Mouse (Mus musculus) retina, embryonic 14.5 days (tissue): Measurements from ENCODE around the gene Ldlr.
"Not testable (repeated sequence)": the region's sequence is repeated elsewhere in the genome, so short reads cannot be mapped to it uniquely, and the experiment has no call there.

Experiments
- DNase-seq: peaks from one replicate; pipeline ENCODE4 v3.0.0-alpha.2; 2015; ENCODE audit warnings: low spot score

Ldlr gene

DNA sequence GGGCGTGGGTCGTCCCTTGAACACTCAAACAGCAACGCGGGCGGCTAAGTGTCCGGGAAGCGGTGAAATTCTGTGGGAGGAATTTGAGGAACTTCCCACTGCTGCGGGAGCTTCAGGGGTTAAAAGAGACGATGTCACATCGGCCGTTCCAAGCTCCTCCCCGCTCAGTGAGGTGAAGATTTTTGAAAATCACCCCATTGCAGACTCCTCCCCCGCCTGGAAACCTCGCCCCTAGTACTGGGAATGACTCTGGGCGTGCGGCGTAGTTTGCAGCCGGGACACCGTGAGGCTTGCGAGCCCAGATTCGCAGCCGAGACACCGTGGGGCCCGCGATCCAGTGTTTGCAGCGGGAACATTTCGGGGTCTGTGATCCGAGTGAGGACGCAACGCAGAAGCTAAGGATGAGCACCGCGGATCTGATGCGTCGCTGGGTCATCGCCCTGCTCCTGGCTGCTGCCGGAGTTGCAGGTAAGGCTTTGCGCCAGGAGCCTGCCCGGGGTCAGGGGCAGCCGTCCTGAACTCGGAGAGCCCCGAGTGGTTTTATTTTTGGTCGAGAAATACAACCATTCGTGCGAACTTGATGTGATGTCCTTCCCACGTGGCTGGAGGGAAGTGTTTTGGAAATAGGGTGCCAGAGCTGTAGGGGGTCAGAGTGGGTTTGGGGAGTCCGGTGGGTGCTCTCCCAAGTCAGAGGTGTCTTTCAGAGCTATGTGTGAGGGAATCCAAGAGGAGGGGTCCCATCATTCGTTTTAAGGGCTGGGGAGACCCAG is at the start of gene Ldlr:
Gene Ldlr, plus strand, starts transcription at position 107 of the 770 bp plus-strand sequence.
- DNase-seq: peak; percentile 91

DNA sequence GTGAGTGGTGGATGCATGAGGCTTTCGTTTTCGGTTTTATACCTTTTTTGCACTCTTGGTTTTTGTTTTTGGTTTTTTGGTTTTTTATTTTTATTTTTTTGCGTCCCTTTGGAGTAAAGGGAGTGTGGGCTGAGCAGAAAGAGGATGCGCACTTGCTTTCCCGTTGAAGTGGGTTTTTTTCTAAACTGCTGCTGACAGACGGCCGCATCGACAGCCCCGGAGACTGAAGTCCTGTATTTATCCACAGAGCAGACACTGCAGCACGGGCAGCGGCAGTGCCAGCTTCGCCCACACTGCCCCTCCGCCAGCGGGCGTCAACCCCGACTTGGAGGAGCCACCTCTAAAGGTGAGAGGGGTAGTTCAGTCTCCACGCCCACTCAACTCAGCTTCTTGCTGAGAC is 45.6 kb upstream of the Ldlr start:
- no peak for DNase-seq

GRCm38 (mm10) chr9:21680448-21680847 is 42.8 kb upstream of the Ldlr start:
- no peak for DNase-seq

GRCm38 (mm10) chr9:21682827-21683226 is 40.5 kb upstream of the Ldlr start:
- peak; percentile 12 for DNase-seq

GRCm38 (mm10) chr9:21683897-21684296 is 39.4 kb upstream of the Ldlr start:
- no peak for DNase-seq

- no peak for DNase-seq
Observed at GRCm38 (mm10) chr9:21688554-21688953, 34.7 kb upstream of the Ldlr start.

DNA sequence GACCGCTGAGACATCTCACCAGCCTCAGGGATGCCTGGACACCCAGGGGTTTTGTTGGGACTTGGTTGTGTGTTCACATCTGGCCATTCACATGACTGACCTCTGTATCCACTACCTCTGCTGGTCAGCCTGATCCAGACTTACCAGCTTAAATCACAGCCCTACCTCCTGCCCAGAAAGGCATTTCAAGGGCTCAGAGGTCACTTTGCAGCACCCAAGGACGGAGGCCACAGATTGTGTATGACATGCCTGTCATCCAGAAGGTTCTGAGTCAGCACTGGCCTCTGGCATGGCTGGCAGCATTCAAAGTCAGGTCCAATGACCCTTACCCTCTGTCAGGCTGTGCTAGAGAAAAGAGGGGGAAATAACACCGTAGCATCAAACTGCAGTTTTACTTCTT is 33.3 kb upstream of the Ldlr start:
- DNase-seq: no peak

GRCm38 (mm10) chr9:21691862-21692261 is 31.4 kb upstream of the Ldlr start:
- DNase-seq: peak; percentile 75

- no peak for DNase-seq
Observed at GRCm38 (mm10) chr9:21692491-21692890, 30.8 kb upstream of the Ldlr start.

DNA sequence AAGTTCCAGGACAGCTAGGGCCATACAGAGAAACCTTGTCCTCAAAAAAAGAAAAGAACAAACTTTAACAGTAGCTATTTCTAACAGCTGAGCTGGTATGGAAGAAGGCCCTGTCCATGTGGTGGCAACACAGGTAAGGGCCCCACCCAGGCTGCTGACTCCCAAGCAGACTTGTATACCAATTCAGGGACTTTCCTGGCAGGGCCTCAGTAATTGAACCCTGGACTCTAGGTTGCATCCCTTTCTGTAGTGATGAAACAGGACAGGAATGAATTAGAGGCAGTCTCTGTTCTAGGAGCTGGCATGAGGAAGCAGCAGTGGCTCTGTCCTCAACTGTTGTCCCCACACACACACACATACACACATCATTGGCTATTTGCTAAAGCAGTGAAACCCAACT is 29.2 kb upstream of the Ldlr start:
- DNase-seq: no peak

- DNase-seq: no peak
Observed at GRCm38 (mm10) chr9:21695229-21695792, 28.0 kb upstream of the Ldlr start.

DNA sequence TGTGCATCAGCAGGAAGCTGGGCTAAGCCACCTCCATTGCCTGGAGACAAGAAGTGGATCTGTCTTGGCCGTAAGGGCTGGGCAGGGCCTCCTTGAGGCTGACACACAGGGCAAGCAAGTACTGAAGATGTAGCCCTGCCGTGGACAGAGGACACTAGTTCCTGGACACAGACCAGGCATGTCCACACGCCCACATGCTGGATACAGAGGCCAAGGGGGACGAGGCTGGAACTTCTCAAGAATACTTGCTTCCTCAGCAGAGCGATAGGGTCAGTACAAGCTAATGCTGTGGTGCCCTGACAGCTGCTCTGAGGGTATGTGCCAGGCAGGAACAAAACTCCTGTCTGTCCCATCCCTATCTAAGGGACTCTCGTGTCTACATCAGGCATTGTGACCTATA is 26.2 kb upstream of the Ldlr start:
- no peak for DNase-seq

DNA sequence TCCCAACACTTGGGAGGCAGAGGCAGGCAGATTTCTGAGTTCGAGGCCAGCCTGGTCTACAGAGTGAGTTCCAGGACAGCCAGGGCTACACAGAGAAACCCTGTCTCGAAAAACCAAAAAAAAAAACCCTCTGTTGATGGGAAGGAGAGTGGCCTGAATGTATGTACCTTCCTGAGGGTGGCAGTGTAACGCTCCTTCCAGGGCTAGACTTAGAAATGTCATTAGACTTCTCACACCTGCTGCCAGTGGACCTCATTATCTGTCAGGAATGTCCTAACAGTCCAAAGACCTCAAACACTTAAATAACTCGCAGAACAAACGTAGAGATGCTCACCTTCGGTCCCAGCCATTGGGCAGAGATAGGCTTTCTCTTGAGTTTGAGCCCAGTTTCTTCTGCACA is 24.0 kb upstream of the Ldlr start:
- not testable (repeated sequence) for DNase-seq

- no peak for DNase-seq
Observed at GRCm38 (mm10) chr9:21701091-21701490, 22.2 kb upstream of the Ldlr start.

- no peak for DNase-seq
Observed at GRCm38 (mm10) chr9:21703494-21703893, 19.8 kb upstream of the Ldlr start.

GRCm38 (mm10) chr9:21706085-21706484 is 17.2 kb upstream of the Ldlr start:
- no peak for DNase-seq

GRCm38 (mm10) chr9:21706586-21707265 is 16.6 kb upstream of the Ldlr start:
- no peak for DNase-seq

DNA sequence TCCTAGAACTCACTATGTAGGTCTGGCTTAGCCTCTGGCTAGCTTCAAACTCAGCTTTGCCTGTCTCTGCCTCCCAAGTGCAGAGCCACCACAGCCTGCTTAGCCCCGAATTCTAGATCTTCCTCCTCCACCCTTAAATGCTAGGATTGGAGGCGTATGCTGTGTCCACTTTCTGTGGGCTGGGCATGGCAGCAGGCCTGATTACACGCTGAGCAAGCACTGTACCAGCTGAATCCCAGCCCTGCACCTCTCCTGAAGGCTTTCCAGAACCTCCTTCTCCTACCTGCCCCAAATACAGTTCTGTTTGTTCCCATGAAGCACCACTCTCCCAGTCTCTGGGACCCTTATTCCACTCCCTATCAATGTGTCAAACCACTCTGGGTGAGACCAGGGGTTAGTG is 13.9 kb upstream of the Ldlr start:
- DNase-seq: no peak

DNA sequence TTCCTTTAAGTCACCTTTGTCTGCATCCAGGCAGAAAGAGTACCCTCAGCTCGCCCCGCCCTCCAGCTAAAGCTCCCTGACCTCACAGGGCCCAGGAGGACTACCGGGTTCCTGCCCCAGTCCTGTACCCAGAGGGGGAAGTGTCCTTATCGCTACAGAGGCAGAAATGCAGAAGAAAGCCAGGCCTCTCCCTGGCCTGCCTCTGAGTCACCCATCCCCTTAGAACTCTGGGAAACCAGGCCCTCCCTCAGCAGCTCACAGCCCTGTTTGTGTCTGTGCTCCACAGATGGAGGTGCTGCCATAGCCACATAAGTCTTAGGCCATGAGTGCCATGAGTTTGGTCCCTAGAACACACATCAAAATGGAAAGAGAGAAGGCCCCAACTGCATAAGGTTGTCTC is 8.0 kb upstream of the Ldlr start:
- no peak for DNase-seq

GRCm38 (mm10) chr9:21717015-21717414 is 6.3 kb upstream of the Ldlr start:
- DNase-seq: no peak

DNA sequence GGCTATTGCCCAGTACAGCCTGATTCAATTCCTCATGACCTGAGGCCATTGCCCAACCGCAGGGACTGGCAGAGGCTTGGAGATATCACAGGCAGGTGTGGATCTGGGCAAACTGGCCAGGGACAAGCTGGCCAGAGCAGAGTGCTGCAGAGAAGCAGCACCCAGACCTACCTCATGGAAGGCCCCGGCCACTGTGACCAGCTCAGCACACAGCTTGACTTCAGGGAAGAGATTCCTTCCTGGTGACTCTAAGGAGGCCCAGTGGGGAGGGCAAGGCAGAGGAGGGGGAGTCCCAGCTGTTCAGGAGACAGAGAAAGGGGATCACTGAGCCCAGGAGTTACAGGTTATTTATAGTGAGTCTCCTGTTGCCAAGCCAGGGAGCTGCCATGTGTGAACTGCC is 2.2 kb upstream of the Ldlr start:
- no peak for DNase-seq

DNA sequence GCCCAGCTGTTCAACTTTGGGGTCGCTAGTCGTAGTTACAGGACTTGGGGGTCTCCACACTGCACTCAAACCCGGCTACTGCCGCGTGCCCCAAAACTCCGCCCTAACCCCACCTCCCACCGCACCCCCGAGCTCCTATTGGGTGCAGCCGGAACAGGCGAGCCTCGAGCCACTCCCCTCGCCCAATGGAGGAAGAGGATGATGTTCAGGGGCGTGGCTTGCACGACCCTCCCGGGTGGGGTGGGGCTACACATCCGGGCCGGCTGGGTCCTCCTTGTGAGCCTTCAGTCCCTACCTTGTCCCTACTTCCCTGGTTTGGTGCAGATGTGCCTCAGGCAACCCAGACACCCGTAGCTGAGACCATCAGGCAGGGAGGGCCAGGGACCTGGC is 859 bp downstream of the Ldlr start:
- DNase-seq: peak; percentile 94
